Mouse (Mus musculus) liver, embryonic 14.5 days (tissue): ENCODE results near the gene Igf2bp2.

Experiments used
- CTCF ChIP-seq: IDR thresholded peaks from 2 replicates; pipeline ENCODE4 v1.5.1; 2016; ENCODE audit warnings: antibody characterized with exemption, low read depth, control low read depth
- EP300 ChIP-seq: IDR thresholded peaks from 2 replicates; pipeline ENCODE4 v1.6.1; 2016; ENCODE audit warnings: antibody characterized with exemption, low read depth

DNA sequence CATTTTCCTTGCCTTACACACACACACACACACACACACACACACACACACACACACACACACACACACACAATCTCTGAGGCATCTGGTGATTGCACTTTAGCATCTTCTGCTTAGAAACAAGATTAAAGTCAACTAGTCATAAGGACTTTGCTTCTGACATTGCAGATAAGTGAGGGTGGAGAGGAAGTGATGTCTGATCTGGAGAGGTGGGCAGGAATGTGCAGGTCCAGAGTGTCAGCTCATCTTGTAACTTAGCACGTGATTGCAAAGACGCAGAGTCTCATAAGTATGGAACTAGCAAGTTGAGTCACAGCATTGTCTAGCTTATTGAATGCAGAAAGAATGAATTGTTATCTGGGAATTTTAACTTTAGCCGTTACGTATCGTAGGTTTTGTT lies 135.6 kb downstream of the Igf2bp2 start:
- TF ChIP-seq CTCF: no peak
- TF ChIP-seq EP300: no peak
